Mouse (Mus musculus) layer of hippocampus, adult 18-20 months (tissue): ENCODE data around the gene Smndc1. TPM values are rescaled to one million over a fixed set of nuclear protein-coding genes. Genes with fewer than 3 reads are reported as not detected.

Source experiments
- DNase-seq, 2 experiments: peaks; one replicate each; pipeline ENCODE4 v3.0.0; 2022; ENCODE audit warnings: low spot score in 2 of 2
- total RNA-seq, 2 experiments: library from RNA; stranded (reverse); gene quantifications; 2 replicates each; pipeline ENCODE4 v1.2.3; 2021

Smndc1 gene
- total RNA-seq, 2 experiments from 2014 or later = 41.4 to 42.4 TPM

- no peak for DNase-seq
Observed at GRCm38 (mm10) chr19:53353864-53354263, 36.5 kb downstream of the Smndc1 start.

- no peak for DNase-seq
Observed at GRCm38 (mm10) chr19:53345766-53346165, 44.6 kb downstream of the Smndc1 start.

GRCm38 (mm10) chr19:53344062-53344461 is 46.3 kb downstream of the Smndc1 start:
- no peak for DNase-seq

- DNase-seq = no peak
Observed at GRCm38 (mm10) chr19:53343174-53343881, 47.0 kb downstream of the Smndc1 start.

- no peak for DNase-seq
Observed at GRCm38 (mm10) chr19:53340423-53340822, 50.0 kb downstream of the Smndc1 start.

- no peak for DNase-seq
Observed at GRCm38 (mm10) chr19:53335241-53335640, 55.1 kb downstream of the Smndc1 start.

GRCm38 (mm10) chr19:53333730-53334129 is 56.6 kb downstream of the Smndc1 start:
- DNase-seq = no peak

GRCm38 (mm10) chr19:53331882-53332500 is 58.4 kb downstream of the Smndc1 start:
- no peak for DNase-seq

GRCm38 (mm10) chr19:53329992-53330381 is 60.4 kb downstream of the Smndc1 start:
- DNase-seq = peak; percentile 68 to 80

Other genes with a start within 250 kb of the Smndc1 start
- 10 to 100 TPM; 66.9 to 77.8 TPM for gene Mxi1, start 80.1 kb downstream of the Smndc1 start, total RNA-seq
- not detected for gene Gm10197, start 18.8 kb downstream of the Smndc1 start, total RNA-seq
- 10 to 100 TPM; 28.4 to 37.0 TPM for gene Dusp5, start 138.5 kb upstream of the Smndc1 start, total RNA-seq
- gene Nutf2-ps1, start 198.5 kb upstream of the Smndc1 start, total RNA-seq = 10 to 100 TPM; 33.4 to 47.2 TPM
- gene Smc3, start 209.8 kb upstream of the Smndc1 start, total RNA-seq = 10 to 100 TPM; 40.8 to 42.8 TPM